ENCODE assay signal across 26 mouse cellular contexts in genomic region chr1:131838542-131838941, GRCm38 (mm10). TPM values are rescaled to one million over a fixed set of nuclear protein-coding genes. Genes with fewer than 3 reads are reported as not detected.
A peak's percentile ranks its signal among the peaks of the same experiment; 100 is the strongest.
DNase-seq lines count a peak whose midpoint lies in the region; ATAC-seq and TF ChIP-seq lines count a peak whose summit lies in the region.
"Had no signal": no experiment of that assay in that cellular context is flagged by ENCODE, and none has a peak within 500 bp of the region (broad histone marks: within the 10 kb centered on the region; RNA-seq: fewer than 3 reads in every experiment).

No protein-coding gene starts in this region.

- H3K9ac ChIP-seq in heart, adult 2 months (ENCODE audit: low read depth, low read length) = no peak overlapping the region
- H3K9ac ChIP-seq in midbrain, postnatal 0 days (replicated peaks; ENCODE audit: low read length, poor library complexity, severe bottlenecking) = no peak overlapping the region
- H3K9ac ChIP-seq: embryonic facial prominence, embryonic 13.5 days; forebrain, embryonic 13.5 days; heart, embryonic 12.5 days; limb, embryonic 13.5 days; liver, embryonic 12.5 days; lung, embryonic 14.5 days; neural tube, embryonic 12.5 days had no signal

- H3K27me3 ChIP-seq in heart, adult 2 months (ENCODE audit: control insufficient read depth, insufficient read depth, low read length) = no peaks in the 10 kb centered on the region
- H3K27me3 ChIP-seq in midbrain, postnatal 0 days (ENCODE audit: insufficient read depth, low read length) = no peaks in the 10 kb centered on the region
- H3K27me3 ChIP-seq in midbrain, embryonic 10.5 days (ENCODE audit: low read depth, poor library complexity, severe bottlenecking) = no peaks in the 10 kb centered on the region
- H3K27me3 ChIP-seq: embryonic facial prominence, embryonic 13.5 days; forebrain, embryonic 13.5 days; heart, embryonic 12.5 days; limb, embryonic 13.5 days; liver, embryonic 12.5 days; megakaryocyte, embryonic 14.5 days; neural tube, embryonic 12.5 days; Patski had no signal

- 70% methylated on average over 5 of the region's 5 CpGs for WGBS in heart, adult 2 months
- 70% methylated on average over 5 of the region's 5 CpGs for WGBS in midbrain, postnatal 0 days
- 69% methylated on average over 5 of the region's 5 CpGs for whole genome bisulfite sequencing in midbrain, embryonic 10.5 days

- no peak for TF ChIP-seq CTCF in heart, adult 2 months (IDR thresholded peaks at IDR 0.05)
- TF ChIP-seq CTCF in midbrain, postnatal 0 days (IDR thresholded peaks at IDR 0.05) = no peak

- TF ChIP-seq POLR2A in heart, adult 2 months (IDR thresholded peaks at IDR 0.05; ENCODE audit: insufficient read depth, low read depth, low read length) = no peak

- no peak for DNase-seq in heart, adult 2 months
- DNase-seq in heart, adult 8-10 months (ENCODE audit: low spot score) = no peak
- DNase-seq in midbrain, postnatal 0 days (ENCODE audit: low spot score) = no peak
- DNase-seq in midbrain, embryonic 10.5 days (ENCODE audit: low spot score) = no peak
- DNase-seq in adrenal gland, adult 8-10 months = peak; percentile 45
- DNase-seq in adrenal gland, postnatal 36 days = peak; percentile 71 to 73
- no peak for DNase-seq in spleen, postnatal 4 days (ENCODE audit: low spot score in 2 of 2)
- no peak for DNase-seq in lung, adult 18-20 months
- DNase-seq: embryo, embryonic 11 days; kidney, adult 2 months; kidney, postnatal 10 days; layer of hippocampus, postnatal 36 days; lung, embryonic 14.5 days; midbrain, embryonic 14.5 days; thymus, adult 18-20 months; thymus, postnatal 4 days had no signal

- no peak for ATAC-seq in midbrain, postnatal 0 days (ENCODE audit: low FRiP score)
- ATAC-seq: forebrain, embryonic 13.5 days; liver, embryonic 12.5 days; Patski had no signal

- peak overlapping the region; percentile 7; the same call in 1 of the 2 replicates for H3K27ac ChIP-seq in heart, adult 2 months
- peak overlapping the region; percentile 7; the same call in 1 of the 2 replicates for H3K27ac ChIP-seq in midbrain, postnatal 0 days (ENCODE audit: low read depth, low read length)
- no peak overlapping the region for H3K27ac ChIP-seq in midbrain, embryonic 10.5 days (replicated peaks)
- H3K27ac ChIP-seq: embryonic facial prominence, embryonic 13.5 days; forebrain, embryonic 13.5 days; limb, embryonic 13.5 days; liver, embryonic 12.5 days; neural tube, embryonic 12.5 days had no signal

- no peaks in the 10 kb centered on the region for H3K79me2 ChIP-seq in heart, adult 2 months (replicated peaks; ENCODE audit: control insufficient read depth, insufficient read depth, low read length)

- H3K36me3 ChIP-seq in heart, adult 2 months (ENCODE audit: control insufficient read depth, insufficient read depth, low read length) = no peaks in the 10 kb centered on the region; the same call in 1 of the 2 replicates
- H3K36me3 ChIP-seq in midbrain, postnatal 0 days (ENCODE audit: insufficient read depth, low read length) = peaks cover 35% of the 10 kb centered on the region
- peaks cover 74% of the 10 kb centered on the region for H3K36me3 ChIP-seq in midbrain, embryonic 10.5 days

- no peaks in the 10 kb centered on the region; the same call in 1 of the 2 replicates for H3K4me1 ChIP-seq in heart, adult 2 months (ENCODE audit: control insufficient read depth, insufficient read depth, low read length)
- H3K4me1 ChIP-seq in midbrain, postnatal 0 days (ENCODE audit: insufficient read depth, low read length) = no peaks in the 10 kb centered on the region
- peaks cover 6% of the 10 kb centered on the region; the same call in 1 of the 2 replicates for H3K4me1 ChIP-seq in midbrain, embryonic 10.5 days
- H3K4me1 ChIP-seq: hindbrain, embryonic 10.5 days; liver, embryonic 12.5 days; neural tube, embryonic 12.5 days had no signal

- H3K4me2 ChIP-seq in midbrain, postnatal 0 days (ENCODE audit: low read depth, low read length, poor library complexity, severe bottlenecking) = no peak overlapping the region
- H3K4me2 ChIP-seq: embryonic facial prominence, embryonic 13.5 days; forebrain, embryonic 13.5 days; heart, embryonic 12.5 days; limb, embryonic 13.5 days; liver, embryonic 12.5 days; lung, embryonic 14.5 days; neural tube, embryonic 12.5 days had no signal

- H3K4me3 ChIP-seq in heart, adult 2 months = no peak overlapping the region
- no peak overlapping the region for H3K4me3 ChIP-seq in midbrain, postnatal 0 days (ENCODE audit: low read depth, low read length)
- H3K4me3 ChIP-seq in midbrain, embryonic 10.5 days = no peak overlapping the region
- H3K4me3 ChIP-seq: embryonic facial prominence, embryonic 13.5 days; erythroblast, embryonic 14.5 days; forebrain, embryonic 13.5 days; heart, embryonic 12.5 days; hindbrain, embryonic 10.5 days; limb, embryonic 13.5 days; liver, embryonic 12.5 days; megakaryocyte, embryonic 14.5 days; neural tube, embryonic 12.5 days had no signal

- no peak for TF ChIP-seq EP300 in heart, adult 2 months (IDR thresholded peaks at IDR 0.05; ENCODE audit: insufficient read depth, low read depth, low read length)

- intact Hi-C loops in heart, adult 2 months (cut with DNase I) = no loop called here

- no peaks in the 10 kb centered on the region for H3K9me3 ChIP-seq in midbrain, postnatal 0 days (ENCODE audit: low read length)
- H3K9me3 ChIP-seq in midbrain, embryonic 10.5 days (replicated peaks) = no peaks in the 10 kb centered on the region
- H3K9me3 ChIP-seq: embryonic facial prominence, embryonic 13.5 days; forebrain, embryonic 13.5 days; heart, embryonic 12.5 days; hindbrain, embryonic 10.5 days; limb, embryonic 13.5 days; liver, embryonic 12.5 days; megakaryocyte, embryonic 14.5 days; neural tube, embryonic 12.5 days had no signal

RNA-seq across cellular contexts. Expression of gene Slc41a1, which starts 11.2 kb away (rescaled TPM):
- total RNA-seq in heart, adult 2 months (2021) = 10 to 100 TPM; 43.4 to 65.9 TPM
- polyA plus RNA-seq in heart, adult 2 months (2012; rRNA removed) = 69.5 and 84.1 TPM in 2 replicates
- 10 to 100 TPM; 51.3 to 79.6 (median 60.3) TPM for total RNA-seq in heart, adult 8-10 months (2022)
- total RNA-seq in midbrain, postnatal 0 days (2014; rRNA removed) = 39.6 and 45.5 TPM in 2 replicates
- 21.0 and 22.1 TPM in 2 replicates for polyA plus RNA-seq in midbrain, postnatal 0 days (2015; fragmentation: Nextera tagmentation; extraction: Ambion mirVana)
- polyA plus RNA-seq in midbrain, embryonic 10.5 days (2016; fragmentation: Nextera tagmentation; extraction: Ambion mirVana) = 11.4 and 12.1 TPM in 2 replicates
- 10 to 100 TPM; 49.1 to 57.2 (median 53.0) TPM for total RNA-seq in adrenal gland, adult 8-10 months (2022)
- 10 to 100 TPM; 38.3 to 59.0 TPM for total RNA-seq in adrenal gland, postnatal 36 days (2021)

RNA-seq across cellular contexts. Expression of gene Rab29, which starts 28.5 kb away (rescaled TPM):
- total RNA-seq in heart, adult 2 months (2021) = 10 to 100 TPM; 11.2 to 11.8 TPM
- polyA plus RNA-seq in heart, adult 2 months (2012; rRNA removed) = 17.4 and 28.6 TPM in 2 replicates
- total RNA-seq in heart, adult 8-10 months (2022) = 10 to 100 TPM in 3 of 4 experiments, 1 to 10 TPM in 1; 8.9 to 13.5 (median 10.5) TPM
- 4.9 and 7.8 TPM in 2 replicates for total RNA-seq in midbrain, postnatal 0 days (2014; rRNA removed)
- polyA plus RNA-seq in midbrain, postnatal 0 days (2015; fragmentation: Nextera tagmentation; extraction: Ambion mirVana) = 6.6 and 7.9 TPM in 2 replicates
- 10.2 and 13.7 TPM in 2 replicates for polyA plus RNA-seq in midbrain, embryonic 10.5 days (2016; fragmentation: Nextera tagmentation; extraction: Ambion mirVana)
- 10 to 100 TPM; 15.0 to 28.6 (median 22.0) TPM for total RNA-seq in adrenal gland, adult 8-10 months (2022)
- total RNA-seq in adrenal gland, postnatal 36 days (2021) = 10 to 100 TPM; 16.1 to 23.0 TPM

RNA-seq across cellular contexts. Expression of gene Pm20d1, which starts 41.4 kb away (rescaled TPM):
- 1 to 10 TPM; 5.8 to 7.5 TPM for total RNA-seq in heart, adult 2 months (2021)
- 5.9 and 8.3 TPM in 2 replicates for polyA plus RNA-seq in heart, adult 2 months (2012; rRNA removed)
- total RNA-seq in heart, adult 8-10 months (2022) = 10 to 100 TPM in 1 of 4 experiments, 1 to 10 TPM in 3; 7.1 to 10.1 (median 8.0) TPM
- total RNA-seq in midbrain, postnatal 0 days (2014; rRNA removed) = 0.05 TPM in 2 replicates
- 0.29 and 0.38 TPM in 2 replicates for polyA plus RNA-seq in midbrain, postnatal 0 days (2015; fragmentation: Nextera tagmentation; extraction: Ambion mirVana)
- 1.7 and 1.8 TPM in 2 replicates for polyA plus RNA-seq in midbrain, embryonic 10.5 days (2016; fragmentation: Nextera tagmentation; extraction: Ambion mirVana)
- total RNA-seq in adrenal gland, adult 8-10 months (2022) = 10 to 100 TPM in 2 of 4 experiments, 1 to 10 TPM in 2; 6.2 to 15.0 (median 10.6) TPM
- 10 to 100 TPM in 1 of 2 experiments, 1 to 10 TPM in 1; 6.7 to 15.6 TPM for total RNA-seq in adrenal gland, postnatal 36 days (2021)
- polyA plus RNA-seq: erythroblast, embryonic 14.5 days; Patski had no signal

Comparison
In these comparisons a context has a peak if more than half of its experiments do, and no peak if none do; other contexts are left out.
1. DNase-seq: peak in adrenal gland, adult 8-10 months (single experiment) and adrenal gland, postnatal 36 days (2 of 2); none in heart, adult 2 months (0 of 2), heart, adult 8-10 months (single experiment), midbrain, postnatal 0 days (single experiment), midbrain, embryonic 10.5 days (single experiment), spleen, postnatal 4 days (0 of 2) and lung, adult 18-20 months (0 of 2).